Mouse (Mus musculus) ES-Bruce4 (cell line): Measurements from ENCODE around the gene Chd6.

Experiments
- CTCF ChIP-seq: IDR thresholded peaks from one replicate; pipeline ENCODE4 v1.8.1; 2011; ENCODE audit warnings: low read depth, low read length
- EP300 ChIP-seq: IDR thresholded peaks from 2 replicates; pipeline ENCODE4 v1.6.1; 2011; ENCODE audit warnings: low read depth, low read length; ENCODE audit not compliant: insufficient read depth
- POLR2A ChIP-seq: IDR thresholded peaks from one replicate; pipeline ENCODE4 v1.8.1; 2011; ENCODE audit warnings: low read length; ENCODE audit not compliant: insufficient read depth

DNA sequence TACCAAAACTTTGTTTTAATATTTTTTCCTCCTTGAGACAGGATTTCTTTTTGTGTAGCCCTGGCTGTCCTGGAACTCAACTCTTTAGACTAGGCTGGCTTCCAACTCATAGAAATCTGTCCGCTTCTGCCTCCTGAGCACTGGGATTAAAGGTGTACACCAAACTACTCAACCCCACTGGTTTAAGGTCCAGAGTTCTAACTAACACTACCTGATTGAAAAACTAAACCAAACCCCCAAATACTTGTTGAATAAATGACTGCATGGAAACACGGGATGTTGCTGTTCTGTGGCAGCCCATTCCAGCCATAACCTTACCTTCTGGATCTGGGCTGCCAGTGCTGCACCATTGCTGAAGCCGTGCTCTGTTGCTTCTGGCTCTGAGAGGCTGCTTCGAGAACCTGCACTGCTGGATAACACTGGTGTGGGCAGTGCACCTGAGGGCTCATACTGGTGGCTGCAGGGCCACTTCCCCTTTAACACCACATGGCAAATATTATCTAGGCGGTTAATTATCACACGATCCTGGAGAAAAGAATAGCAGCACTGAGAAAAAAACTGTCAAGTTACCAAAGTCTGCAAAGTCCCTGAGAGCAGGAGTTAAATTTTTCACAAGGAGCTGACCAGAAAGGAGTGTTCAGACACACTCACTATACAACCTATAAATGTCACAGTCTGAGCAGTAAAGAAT lies 147.8 kb downstream of the Chd6 start:
- TF ChIP-seq EP300 = no peak
- no peak for TF ChIP-seq POLR2A
- TF ChIP-seq CTCF = no peak
